Mouse (Mus musculus) myocyte (in vitro differentiated cells): Measurements from ENCODE around the gene Eid2b. TPM values are rescaled to one million over a fixed set of nuclear protein-coding genes. Genes with fewer than 3 reads are reported as not detected.

ENCODE experiments used
- H3K27me3 ChIP-seq: one replicate; pipeline ENCODE4 v1.6.1; 2011; ENCODE audit not compliant: control insufficient read depth, insufficient read depth, insufficient read length
- H3K36me3 ChIP-seq: one replicate; pipeline ENCODE4 v1.6.1; 2011; ENCODE audit not compliant: control insufficient read depth, insufficient read depth
- H3K4me2 ChIP-seq: one replicate; pipeline ENCODE4 v1.6.1; 2011; ENCODE audit warnings: low read depth, control low read depth
- H3K4me3 ChIP-seq: one replicate; pipeline ENCODE4 v1.5.1; 2011; ENCODE audit warnings: mild to moderate bottlenecking, control low read depth, moderate library complexity
- H3K79me2 ChIP-seq: one replicate; pipeline ENCODE4 v1.6.1; 2011; ENCODE audit not compliant: control insufficient read depth, insufficient read depth
- H3ac ChIP-seq: one replicate; pipeline ENCODE4 v1.6.1; 2011; ENCODE audit not compliant: control insufficient read depth, insufficient read length
- CEBPB ChIP-seq: IDR thresholded peaks from 2 replicates; pipeline ENCODE4 v1.6.1; 2011; ENCODE audit warnings: mild to moderate bottlenecking, moderate library complexity; ENCODE audit not compliant: poor library complexity, insufficient read depth, severe bottlenecking
- E2F4 ChIP-seq: IDR thresholded peaks from one replicate; pipeline ENCODE4 v1.6.1; 2011; ENCODE audit warnings: mild to moderate bottlenecking, control low read depth, moderate library complexity; ENCODE audit not compliant: insufficient read depth
- MAX ChIP-seq: IDR thresholded peaks from one replicate; pipeline ENCODE4 v1.6.1; 2011; ENCODE audit warnings: low read depth, mild to moderate bottlenecking, control low read depth
- MYOD1 ChIP-seq, 3 experiments: IDR thresholded peaks; one replicate each; pipeline ENCODE4 v1.6.1; 2011; ENCODE audit warnings: control low read depth in 2 of 3, low read depth in 2 of 3, mild to moderate bottlenecking in 2 of 3, moderate library complexity in 1 of 3; ENCODE audit not compliant: insufficient read length in 2 of 3, control insufficient read depth in 1 of 3
- MYOG ChIP-seq, 3 experiments: IDR thresholded peaks; one replicate each; pipeline ENCODE4 v1.6.1; 2011; ENCODE audit warnings: control low read depth in 2 of 3, low read depth in 2 of 3, mild to moderate bottlenecking in 2 of 3; ENCODE audit not compliant: insufficient read length in 2 of 3, control insufficient read depth in 1 of 3, insufficient read depth in 1 of 3
- POLR2A ChIP-seq: IDR thresholded peaks from one replicate; pipeline ENCODE4 v1.6.1; 2011; ENCODE audit warnings: low read depth, mild to moderate bottlenecking, control low read depth, moderate library complexity; ENCODE audit not compliant: insufficient read length
- POLR2AphosphoS2 ChIP-seq: IDR thresholded peaks from one replicate; pipeline ENCODE4 v1.6.1; 2011; ENCODE audit warnings: low read depth, control low read depth; ENCODE audit not compliant: insufficient read length
- REST ChIP-seq: IDR thresholded peaks from one replicate; pipeline ENCODE4 v1.6.1; 2011; ENCODE audit warnings: mild to moderate bottlenecking, control low read depth, moderate library complexity; ENCODE audit not compliant: insufficient read depth, insufficient read length
- SRF ChIP-seq: IDR thresholded peaks from one replicate; pipeline ENCODE4 v1.6.1; 2011; ENCODE audit warnings: low read depth; ENCODE audit not compliant: control insufficient read depth, insufficient read length
- TCF12 ChIP-seq: IDR thresholded peaks from one replicate; pipeline ENCODE4 v1.6.1; 2011; ENCODE audit warnings: mild to moderate bottlenecking, control low read depth; ENCODE audit not compliant: poor library complexity, insufficient read depth, severe bottlenecking
- TCF3 ChIP-seq: IDR thresholded peaks from one replicate; pipeline ENCODE4 v1.6.1; 2011; ENCODE audit warnings: low read depth, control low read depth; ENCODE audit not compliant: insufficient read length
- USF1 ChIP-seq: IDR thresholded peaks from one replicate; pipeline ENCODE4 v1.6.1; 2011; ENCODE audit warnings: low read depth, mild to moderate bottlenecking, control low read depth, moderate library complexity
- polyA plus RNA-seq: library from polyadenylated mRNA; unstranded; fragments of >200 nt; fragmentation: generic; extraction: Trizol; gene quantifications from one replicate; pipeline ENCODE4 v1.2.1, GENCODE M21; 2012; ENCODE audit warnings: missing spikeins

Eid2b gene
- polyA plus RNA-seq, 1 experiment = 6.1 TPM

DNA sequence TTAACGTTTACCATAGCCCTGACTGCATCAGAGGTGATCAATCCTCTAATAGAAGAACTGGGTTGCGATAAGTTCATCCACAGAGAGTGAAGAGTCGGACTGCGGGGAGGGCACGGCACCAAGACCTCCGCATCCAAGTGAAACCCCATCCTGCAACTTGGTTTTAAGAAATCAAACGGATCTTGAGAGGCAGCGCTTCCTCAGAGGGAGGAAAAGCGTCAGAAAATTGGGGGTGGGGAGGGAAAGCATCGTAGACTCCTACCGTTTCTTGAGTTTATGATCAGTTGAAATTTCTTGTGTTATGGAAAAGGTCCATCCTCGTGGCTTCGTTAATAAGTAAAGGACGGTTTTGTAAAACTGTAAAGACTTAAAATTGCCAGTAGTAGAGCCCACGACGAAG is 9.0 kb upstream of the Eid2b start:
- Histone ChIP-seq H3K36me3 (no peaks in the 10 kb centered on the region), H3ac (peak overlapping the region; percentile 81), H3K4me3 (peak overlapping the region; percentile 3), H3K79me2 (no peaks in the 10 kb centered on the region), H3K27me3 (peaks cover 4% of the 10 kb centered on the region), H3K4me2 (peak overlapping the region; percentile 61)
- TF ChIP-seq MYOG (IDR thresholded peaks at IDR 0.05; ENCODE audit: control insufficient read depth in 1 of 3, insufficient read depth in 1 of 3, insufficient read length in 2 of 3, low read depth in 2 of 3) = no peak
- TF ChIP-seq POLR2A = no peak
- no peak for TF ChIP-seq MAX
- no peak for TF ChIP-seq USF1
- TF ChIP-seq SRF = no peak
- no peak for TF ChIP-seq CEBPB
- no peak for TF ChIP-seq POLR2AphosphoS2
- TF ChIP-seq REST = no peak
- no peak for TF ChIP-seq MYOD1 (IDR thresholded peaks at IDR 0.05; ENCODE audit: control insufficient read depth in 1 of 3, insufficient read length in 2 of 3, low read depth in 2 of 3)
- TF ChIP-seq E2F4 = no peak
- no peak for TF ChIP-seq TCF3
- no peak for TF ChIP-seq TCF12

DNA sequence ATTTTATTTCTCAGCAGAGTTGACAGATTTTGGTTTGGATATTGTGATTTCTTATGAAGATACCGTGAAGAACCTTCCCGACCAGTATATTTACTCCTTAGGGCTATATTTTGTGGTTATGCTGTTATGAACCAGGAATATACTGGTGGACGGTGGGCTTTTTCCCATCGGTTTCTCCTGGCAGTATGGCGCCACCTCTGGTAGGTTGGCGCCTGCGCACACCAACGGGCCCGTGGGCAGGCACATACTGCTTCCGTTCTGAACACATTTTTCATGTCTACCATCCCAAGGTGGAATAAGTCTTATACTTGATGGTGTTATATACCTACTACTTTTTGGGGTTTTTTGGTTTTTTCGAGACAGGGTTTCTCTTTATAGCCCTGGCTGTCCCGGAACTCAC is 8.2 kb upstream of the Eid2b start:
- peaks cover 4% of the 10 kb centered on the region for H3K27me3 ChIP-seq
- H3K4me3 ChIP-seq = no peak overlapping the region
- TF ChIP-seq POLR2A (no peak), POLR2AphosphoS2 (no peak), E2F4 (no peak), MAX (no peak), USF1 (no peak), TCF12 (no peak), SRF (no peak), MYOD1 (IDR thresholded peaks at IDR 0.05; ENCODE audit: control insufficient read depth in 1 of 3, insufficient read length in 2 of 3, low read depth in 2 of 3) (no peak), REST (no peak), MYOG (IDR thresholded peaks at IDR 0.05; ENCODE audit: control insufficient read depth in 1 of 3, insufficient read depth in 1 of 3, insufficient read length in 2 of 3, low read depth in 2 of 3) (no peak), CEBPB (no peak), TCF3 (no peak)
- no peak overlapping the region for H3ac ChIP-seq
- H3K36me3 ChIP-seq = no peaks in the 10 kb centered on the region
- H3K79me2 ChIP-seq = no peaks in the 10 kb centered on the region
- H3K4me2 ChIP-seq = no peak overlapping the region

DNA sequence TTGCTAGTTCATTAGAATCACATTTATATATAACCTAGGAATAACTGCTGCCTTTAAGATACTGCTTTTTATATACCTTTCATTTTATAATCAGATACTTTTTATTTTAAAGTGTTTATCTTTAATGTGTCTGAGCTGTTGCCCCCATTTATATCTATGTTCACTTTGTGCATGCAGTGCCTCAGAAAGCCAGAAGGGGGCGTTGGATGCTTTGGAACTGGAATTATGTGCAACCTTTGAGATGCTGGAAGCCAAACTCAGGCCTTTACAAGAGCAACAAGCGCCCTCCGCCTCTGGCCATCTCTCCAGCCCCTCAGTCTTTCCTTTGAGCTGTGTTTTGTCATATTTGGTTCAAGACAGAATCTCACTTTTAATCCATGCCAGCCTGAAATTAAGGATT is 5.8 kb upstream of the Eid2b start:
- Histone ChIP-seq H3K27me3 (peaks cover 4% of the 10 kb centered on the region), H3K4me3 (no peak overlapping the region), H3ac (no peak overlapping the region), H3K36me3 (no peaks in the 10 kb centered on the region), H3K79me2 (no peaks in the 10 kb centered on the region), H3K4me2 (no peak overlapping the region)
- no peak for TF ChIP-seq SRF
- no peak for TF ChIP-seq CEBPB

DNA sequence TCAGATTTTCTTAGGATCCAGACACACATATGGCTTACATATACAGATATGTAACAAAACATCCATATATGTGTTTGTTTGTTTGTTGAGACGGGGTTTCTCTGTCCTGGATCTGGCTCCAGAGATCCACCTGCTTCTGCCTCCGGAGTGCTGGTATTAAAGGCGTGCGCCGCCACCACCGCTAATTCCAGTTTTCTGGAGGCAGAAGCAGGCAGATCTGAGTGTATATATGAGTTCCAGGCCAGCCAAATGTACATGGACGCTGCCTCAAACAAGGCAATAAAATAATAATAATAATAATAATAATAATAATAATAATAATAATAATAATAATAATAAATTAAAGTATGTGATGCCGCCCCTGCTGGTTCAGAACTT is 313 bp upstream of the Eid2b start:
- Histone ChIP-seq H3K4me2 (no peak overlapping the region), H3K79me2 (no peaks in the 10 kb centered on the region), H3ac (peak overlapping the region; percentile 61), H3K36me3 (no peaks in the 10 kb centered on the region), H3K27me3 (no peaks in the 10 kb centered on the region), H3K4me3 (peak overlapping the region; percentile 26)
- TF ChIP-seq SRF (no peak), MYOD1 (IDR thresholded peaks at IDR 0.05; ENCODE audit: control insufficient read depth in 1 of 3, insufficient read length in 2 of 3, low read depth in 2 of 3) (no peak), POLR2AphosphoS2 (no peak), POLR2A (no peak), TCF12 (no peak), REST (no peak)

DNA sequence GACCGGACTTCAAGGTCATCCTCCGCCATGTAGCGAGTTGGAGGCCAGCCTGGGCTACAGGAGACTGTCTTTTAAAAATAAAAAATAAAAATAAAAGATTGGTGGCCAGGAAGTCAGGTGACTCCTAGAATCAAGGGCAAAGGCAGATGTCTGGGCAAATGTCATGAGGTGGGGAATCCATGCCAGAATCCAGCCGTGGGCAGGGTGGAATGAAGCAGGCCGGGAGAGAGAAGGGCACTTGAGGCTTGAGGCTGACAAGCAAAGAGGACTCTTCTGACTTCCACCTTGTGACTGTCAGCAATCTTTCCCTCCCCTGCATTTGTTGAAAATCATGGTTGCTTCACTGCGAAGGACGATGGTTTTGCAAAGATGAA is 727 bp downstream of the Eid2b start:
- no peaks in the 10 kb centered on the region for H3K79me2 ChIP-seq
- no peak for TF ChIP-seq POLR2A
- no peak for TF ChIP-seq TCF3
- no peak for TF ChIP-seq POLR2AphosphoS2
- TF ChIP-seq E2F4 = no peak
- TF ChIP-seq REST = no peak
- TF ChIP-seq USF1 = no peak
- no peak for TF ChIP-seq CEBPB
- TF ChIP-seq MAX = no peak
- no peak for TF ChIP-seq MYOG (IDR thresholded peaks at IDR 0.05; ENCODE audit: control insufficient read depth in 1 of 3, insufficient read depth in 1 of 3, insufficient read length in 2 of 3, low read depth in 2 of 3)
- TF ChIP-seq MYOD1 (IDR thresholded peaks at IDR 0.05; ENCODE audit: control insufficient read depth in 1 of 3, insufficient read length in 2 of 3, low read depth in 2 of 3) = no peak
- TF ChIP-seq SRF = no peak
- TF ChIP-seq TCF12 = no peak
- no peaks in the 10 kb centered on the region for H3K27me3 ChIP-seq
- no peaks in the 10 kb centered on the region for H3K36me3 ChIP-seq
- peak overlapping the region; percentile 59 for H3K4me2 ChIP-seq
- H3ac ChIP-seq = peak overlapping the region; percentile 61
- H3K4me3 ChIP-seq = peak overlapping the region; percentile 26
